Comparison of ENCODE assay signal across 8 mouse cellular contexts in genomic region chr10:60002673-60003212, GRCm38 (mm10). TPM values are rescaled to one million over a fixed set of nuclear protein-coding genes. Genes with fewer than 3 reads are reported as not detected.
A peak's percentile ranks its signal among the peaks of the same experiment; 100 is the strongest.
DNase-seq lines count a peak whose midpoint lies in the region; ATAC-seq lines count a peak whose summit lies in the region.

Gene Ascc1 (plus strand): TSS chr10:60002805.
Gene Anapc16 (minus strand): TSS chr10:60003135.

- H3K27me3 ChIP-seq in heart, embryonic 14.5 days (ENCODE audit: control insufficient read depth, insufficient read depth, low read length), result no peaks in the 10 kb centered on the region
- no peaks in the 10 kb centered on the region for H3K27me3 ChIP-seq in liver, embryonic 13.5 days
- no peaks in the 10 kb centered on the region for H3K27me3 ChIP-seq in stomach, embryonic 16.5 days (ENCODE audit: control insufficient read depth, insufficient read depth, low read length)

- peak within 1 kb of the TSS; percentile 83 for H3K4me2 ChIP-seq in heart, embryonic 14.5 days (ENCODE audit: low read length)
- peak within 1 kb of the TSS; percentile 87 for H3K4me2 ChIP-seq in liver, embryonic 13.5 days
- H3K4me2 ChIP-seq in stomach, embryonic 16.5 days (ENCODE audit: low read depth, low read length), result peak within 1 kb of the TSS; percentile 92

- H3K4me3 ChIP-seq in heart, embryonic 14.5 days (ENCODE audit: control insufficient read depth in 1 of 2, insufficient read depth in 1 of 2, low read depth in 1 of 2, low read length in 2 of 2), result peak within 1 kb of the TSS; percentile 63 to 95
- peak within 1 kb of the TSS; percentile 79 for H3K4me3 ChIP-seq in liver, embryonic 13.5 days (replicated peaks)
- peak within 1 kb of the TSS; percentile 74 for H3K4me3 ChIP-seq in stomach, embryonic 16.5 days (replicated peaks; ENCODE audit: low read length)

- no peaks in the 10 kb centered on the region for H3K9me3 ChIP-seq in heart, embryonic 14.5 days (ENCODE audit: control insufficient read depth, low read length)
- H3K9me3 ChIP-seq in liver, embryonic 13.5 days (replicated peaks), result no peaks in the 10 kb centered on the region
- H3K9me3 ChIP-seq in stomach, embryonic 16.5 days (replicated peaks; ENCODE audit: control insufficient read depth, low read length), result no peaks in the 10 kb centered on the region

- H3K27ac ChIP-seq in heart, embryonic 14.5 days (replicated peaks in 1 of 2; ENCODE audit: control insufficient read depth in 1 of 2, insufficient read depth in 1 of 2, low read depth in 2 of 2, low read length in 2 of 2), result peak within 1 kb of the TSS; percentile 95 to 100
- H3K27ac ChIP-seq in liver, embryonic 13.5 days, result peak within 1 kb of the TSS; percentile 100
- H3K27ac ChIP-seq in stomach, embryonic 16.5 days (ENCODE audit: low read length), result peak within 1 kb of the TSS; percentile 98

- WGBS in heart, embryonic 14.5 days, result under 1% methylated on average over 51 of the region's 51 CpGs
- WGBS in liver, embryonic 13.5 days (ENCODE audit: insufficient replicate concordance), result under 1% methylated on average over 51 of the region's 51 CpGs
- WGBS in stomach, embryonic 16.5 days, result under 1% methylated on average over 51 of the region's 51 CpGs

- ATAC-seq in CD4-positive, CD25-positive, alpha-beta regulatory T cell, adult 4 months, result peak; percentile 88
- peak; percentile 98 for ATAC-seq in heart, embryonic 14.5 days (ENCODE audit: insufficient number of reproducible peaks, insufficient read depth, low FRiP score, low read depth)
- peak; percentile 93 for ATAC-seq in liver, embryonic 13.5 days (ENCODE audit: low read depth)
- ATAC-seq in stomach, embryonic 16.5 days (ENCODE audit: insufficient read depth, low FRiP score), result peak; percentile 99

- peak; percentile 94 for DNase-seq in c-Kit-negative CD71-positive TER-119-positive erythroid progenitor cells, embryonic 14.5 days (ENCODE audit: low read depth, low spot score)
- peak; percentile 96 for DNase-seq in fibroblast of lung, adult 2 months (ENCODE audit: low read depth)
- DNase-seq in kidney, postnatal 14 days, result peak; percentile 98
- peak; percentile 95 for DNase-seq in liver, embryonic 13.5 days
- DNase-seq in neural tube, embryonic 10.5 days (ENCODE audit: extremely low spot score, low spot score), result peak; percentile 99

- H3K36me3 ChIP-seq in heart, embryonic 14.5 days (ENCODE audit: control insufficient read depth, insufficient read depth, low read length), result peaks cover 26% of the 10 kb centered on the region
- H3K36me3 ChIP-seq in liver, embryonic 13.5 days, result peaks cover 14% of the 10 kb centered on the region
- H3K36me3 ChIP-seq in stomach, embryonic 16.5 days (ENCODE audit: control insufficient read depth, insufficient read depth, low read length), result no peaks in the 10 kb centered on the region

- peaks cover 0 to 12% of the 10 kb centered on the region in 2 experiments; a peak in 3 of 4 replicates for H3K4me1 ChIP-seq in heart, embryonic 14.5 days (ENCODE audit: control insufficient read depth in 2 of 2, insufficient read depth in 2 of 2, low read length in 2 of 2)
- peaks cover 44% of the 10 kb centered on the region for H3K4me1 ChIP-seq in liver, embryonic 13.5 days (replicated peaks)
- peaks cover 10% of the 10 kb centered on the region for H3K4me1 ChIP-seq in stomach, embryonic 16.5 days (ENCODE audit: control insufficient read depth, insufficient read depth, low read length)

- peak within 1 kb of the TSS; percentile 80 for H3K9ac ChIP-seq in heart, embryonic 14.5 days (ENCODE audit: low read length)
- peak within 1 kb of the TSS; percentile 84 for H3K9ac ChIP-seq in liver, embryonic 13.5 days
- peak within 1 kb of the TSS; percentile 85 for H3K9ac ChIP-seq in stomach, embryonic 16.5 days (ENCODE audit: low read length)

RNA-seq across cellular contexts. Expression of gene Ascc1, which starts in this region (rescaled TPM):
- 10 to 100 TPM; 57.8 to 61.3 TPM for polyA plus RNA-seq in CD4-positive, CD25-positive, alpha-beta regulatory T cell, adult 4 months (2017; shearing (Covaris generic))
- polyA plus RNA-seq in heart, embryonic 14.5 days (2014; fragmentation: Nextera tagmentation; extraction: Ambion mirVana), result 42.7 and 43.3 TPM in 2 replicates
- polyA plus RNA-seq in liver, embryonic 13.5 days (2015; fragmentation: Nextera tagmentation; extraction: Ambion mirVana), result 21.6 and 23.0 TPM in 2 replicates
- polyA plus RNA-seq in stomach, embryonic 16.5 days (2015; fragmentation: Nextera tagmentation; extraction: Ambion mirVana), result 45.2 and 46.2 TPM in 2 replicates

RNA-seq across cellular contexts. Expression of gene Anapc16, which starts in this region (rescaled TPM):
- polyA plus RNA-seq in CD4-positive, CD25-positive, alpha-beta regulatory T cell, adult 4 months (2017; shearing (Covaris generic)), result 100 to 1,000 TPM in 1 of 2 experiments, 10 to 100 TPM in 1; 82.2 to 102 TPM
- 99.7 and 103 TPM in 2 replicates for polyA plus RNA-seq in heart, embryonic 14.5 days (2014; fragmentation: Nextera tagmentation; extraction: Ambion mirVana)
- 46.4 and 52.7 TPM in 2 replicates for polyA plus RNA-seq in liver, embryonic 13.5 days (2015; fragmentation: Nextera tagmentation; extraction: Ambion mirVana)
- 75.6 and 90.7 TPM in 2 replicates for polyA plus RNA-seq in stomach, embryonic 16.5 days (2015; fragmentation: Nextera tagmentation; extraction: Ambion mirVana)

Comparison
In these comparisons a context has a peak if more than half of its experiments do, and no peak if none do; other contexts are left out.
1. Peak in every context shown above with its lines: DNase-seq, ATAC-seq, H3K4me3 ChIP-seq and H3K27ac ChIP-seq.